Mouse (Mus musculus) hindbrain, embryonic 13.5 days (tissue): ENCODE results near the gene Wwox. TPM values are rescaled to one million over a fixed set of nuclear protein-coding genes. Genes with fewer than 3 reads are reported as not detected.
A peak's percentile ranks its signal among the peaks of the same experiment; 100 is the strongest.

ENCODE experiments used
- ATAC-seq: fragments of 200-750 bp; cut with Nextera tagmentation; 2 replicates; pipeline ENCODE4 v1.8.0; 2017; ENCODE audit warnings: moderate TSS enrichment; ENCODE audit not compliant: low FRiP score
- H3K27ac ChIP-seq: fragments of 300-500 bp; sonication (generic); 2 replicates; pipeline ENCODE4 v1.5.1; 2015; ENCODE audit warnings: inconsistent platforms, mild to moderate bottlenecking, moderate library complexity
- H3K27me3 ChIP-seq: fragments of 300-500 bp; sonication (generic); 2 replicates; pipeline ENCODE4 v1.6.1; 2015; ENCODE audit warnings: mild to moderate bottlenecking, inconsistent platforms
- H3K36me3 ChIP-seq: fragments of 300-500 bp; sonication (generic); 2 replicates; pipeline ENCODE4 v1.6.1; 2015; ENCODE audit warnings: mild to moderate bottlenecking, inconsistent platforms
- H3K4me1 ChIP-seq: fragments of 300-500 bp; sonication (generic); replicated peaks from 2 replicates; pipeline ENCODE4 v1.6.1; 2015; ENCODE audit warnings: inconsistent platforms
- H3K4me2 ChIP-seq: fragments of 300-500 bp; sonication (generic); 2 replicates; pipeline ENCODE4 v1.6.1; 2015; ENCODE audit warnings: inconsistent platforms, mild to moderate bottlenecking, moderate library complexity
- H3K4me3 ChIP-seq: fragments of 300-500 bp; sonication (generic); 2 replicates; pipeline ENCODE4 v1.5.1; 2015; ENCODE audit warnings: mild to moderate bottlenecking, inconsistent platforms
- H3K9ac ChIP-seq: fragments of 300-500 bp; sonication (generic); 2 replicates; pipeline ENCODE4 v1.6.1; 2015; ENCODE audit warnings: mild to moderate bottlenecking, inconsistent platforms
- H3K9me3 ChIP-seq: fragments of 300-500 bp; sonication (generic); 2 replicates; pipeline ENCODE4 v1.6.1; 2016; ENCODE audit warnings: inconsistent platforms
- WGBS: fragments of 180-500 bp; shearing (Covaris S2); methylation state at CpG from one replicate; pipeline ENCODE4 v1.1.7; 2015; 5-methylcytosine and 5-hydroxymethylcytosine counted together
- polyA plus RNA-seq: library from polyadenylated mRNA; unstranded; fragments of >200 nt; fragmentation: Nextera tagmentation; extraction: Ambion mirVana; gene quantifications from 2 replicates; pipeline ENCODE4 v1.2.1, GENCODE M21; 2015

Gene Wwox
- polyA plus RNA-seq, 1 experiment from 2014 or later, result 13.8 TPM

GRCm38 (mm10) chr8:114776696-114777095 is 337.2 kb downstream of the Wwox start:
- Histone ChIP-seq H3K27me3 (no peaks in the 10 kb centered on the region; the same call in 1 of the 2 replicates), H3K9me3 (no peaks in the 10 kb centered on the region), H3K9ac (no peak overlapping the region), H3K4me3 (no peak overlapping the region), H3K4me2 (no peak overlapping the region), H3K27ac (no peak overlapping the region), H3K36me3 (no peaks in the 10 kb centered on the region), H3K4me1 (peaks cover 46% of the 10 kb centered on the region)
- no peak for ATAC-seq
- WGBS, result 91% methylated on average over 9 of the region's 9 CpGs

GRCm38 (mm10) chr8:114777271-114777980 is 338.0 kb downstream of the Wwox start:
- Histone ChIP-seq H3K4me1 (peaks cover 45% of the 10 kb centered on the region), H3K9ac (no peak overlapping the region), H3K4me3 (no peak overlapping the region), H3K36me3 (no peaks in the 10 kb centered on the region), H3K27me3 (no peaks in the 10 kb centered on the region; the same call in 1 of the 2 replicates), H3K4me2 (no peak overlapping the region), H3K9me3 (no peaks in the 10 kb centered on the region), H3K27ac (no peak overlapping the region)
- ATAC-seq, result no peak
- 54% methylated on average over 10 of the region's 10 CpGs for WGBS

- peaks cover 3% of the 10 kb centered on the region; the same call in 1 of the 2 replicates for H3K27me3 ChIP-seq
- H3K9me3 ChIP-seq, result no peaks in the 10 kb centered on the region
- no peaks in the 10 kb centered on the region for H3K36me3 ChIP-seq
- H3K9ac ChIP-seq, result no peak overlapping the region
- no peak overlapping the region for H3K4me2 ChIP-seq
- ATAC-seq, result no peak
- H3K27ac ChIP-seq, result no peak overlapping the region
- H3K4me3 ChIP-seq, result no peak overlapping the region
- H3K4me1 ChIP-seq, result peaks cover 35% of the 10 kb centered on the region
- 82% methylated on average over 9 of the region's 9 CpGs for WGBS
Measured at GRCm38 (mm10) chr8:114779002-114779401, 339.5 kb downstream of the Wwox start.

DNA sequence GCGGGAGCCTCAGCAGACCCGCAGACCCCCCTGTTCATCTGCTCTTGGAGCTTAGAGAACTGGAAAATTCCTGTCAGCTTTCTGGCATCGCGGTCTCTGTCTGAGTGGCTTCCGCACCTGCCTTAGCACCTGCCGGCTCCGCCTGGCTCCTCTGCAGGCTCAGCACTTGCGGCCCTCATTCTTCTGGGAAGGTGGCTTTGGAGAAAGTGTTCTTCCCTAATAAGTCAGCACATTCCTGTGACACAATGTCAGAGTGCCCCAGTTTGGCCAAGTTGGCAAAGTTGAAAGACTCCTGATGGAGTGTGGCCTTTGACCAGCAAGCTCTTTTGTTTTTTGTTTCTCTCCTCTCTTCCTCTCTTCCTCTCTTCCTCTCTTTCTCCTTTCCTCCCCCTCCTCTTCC is 343.9 kb downstream of the Wwox start:
- no peak overlapping the region for H3K9ac ChIP-seq
- ATAC-seq, result no peak
- H3K4me2 ChIP-seq, result no peak overlapping the region
- H3K4me3 ChIP-seq, result no peak overlapping the region
- 0 out of 2 replicates have a peak, but pooled peaks cover 3% of the 10 kb centered on the region for H3K27me3 ChIP-seq
- no peaks in the 10 kb centered on the region for H3K9me3 ChIP-seq
- no peaks in the 10 kb centered on the region for H3K36me3 ChIP-seq
- H3K4me1 ChIP-seq, result peaks cover 14% of the 10 kb centered on the region
- 83% methylated on average over 8 of the region's 8 CpGs for WGBS
- no peak overlapping the region for H3K27ac ChIP-seq

GRCm38 (mm10) chr8:114785834-114786233 is 346.4 kb downstream of the Wwox start:
- H3K27me3 ChIP-seq, result 0 out of 2 replicates have a peak, but pooled peaks cover 3% of the 10 kb centered on the region
- H3K4me3 ChIP-seq, result no peak overlapping the region
- WGBS, result 88% methylated on average over 11 of the region's 11 CpGs
- no peak overlapping the region for H3K4me2 ChIP-seq
- H3K9me3 ChIP-seq, result no peaks in the 10 kb centered on the region
- H3K9ac ChIP-seq, result no peak overlapping the region
- no peaks in the 10 kb centered on the region for H3K36me3 ChIP-seq
- no peak for ATAC-seq
- peaks cover 6% of the 10 kb centered on the region for H3K4me1 ChIP-seq
- no peak overlapping the region for H3K27ac ChIP-seq

GRCm38 (mm10) chr8:114789616-114790015 is 350.2 kb downstream of the Wwox start:
- no peak overlapping the region for H3K4me2 ChIP-seq
- 91% methylated on average over 7 of the region's 7 CpGs for WGBS
- no peaks in the 10 kb centered on the region for H3K36me3 ChIP-seq
- no peaks in the 10 kb centered on the region for H3K9me3 ChIP-seq
- H3K4me1 ChIP-seq, result no peaks in the 10 kb centered on the region
- no peak for ATAC-seq
- H3K27ac ChIP-seq, result no peak overlapping the region
- no peaks in the 10 kb centered on the region for H3K27me3 ChIP-seq
- no peak overlapping the region for H3K9ac ChIP-seq
- no peak overlapping the region for H3K4me3 ChIP-seq

DNA sequence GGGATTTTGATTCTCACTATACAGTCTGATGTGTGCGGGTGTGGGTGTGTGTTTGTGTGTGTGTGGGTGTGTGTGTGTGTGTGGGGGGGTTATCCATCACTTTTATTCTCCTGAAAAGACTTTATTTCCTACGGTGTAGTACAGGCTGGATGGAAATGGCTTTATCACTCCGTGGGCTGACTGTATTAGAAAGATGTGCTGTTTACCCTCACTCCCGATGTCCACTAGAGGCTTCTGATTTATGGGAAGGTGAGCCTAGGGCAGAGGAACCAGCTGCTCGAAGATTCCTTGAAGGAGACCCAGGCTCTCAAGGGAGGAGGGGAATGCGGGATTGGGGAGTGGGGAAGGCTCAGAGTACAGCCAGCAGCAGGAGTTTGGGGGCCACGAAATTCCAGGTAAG is 351.3 kb downstream of the Wwox start:
- Histone ChIP-seq H3K9me3 (no peaks in the 10 kb centered on the region), H3K9ac (no peak overlapping the region), H3K27me3 (no peaks in the 10 kb centered on the region), H3K36me3 (no peaks in the 10 kb centered on the region), H3K4me2 (no peak overlapping the region), H3K4me1 (no peaks in the 10 kb centered on the region), H3K4me3 (no peak overlapping the region), H3K27ac (no peak overlapping the region)
- 79% methylated on average over 7 of the region's 7 CpGs for WGBS
- ATAC-seq, result no peak

- no peak overlapping the region for H3K9ac ChIP-seq
- no peaks in the 10 kb centered on the region for H3K36me3 ChIP-seq
- H3K4me2 ChIP-seq, result no peak overlapping the region
- no peaks in the 10 kb centered on the region for H3K9me3 ChIP-seq
- no peak for ATAC-seq
- H3K27ac ChIP-seq, result no peak overlapping the region
- WGBS, result 86% methylated on average over 9 of the region's 9 CpGs
- no peak overlapping the region for H3K4me3 ChIP-seq
- H3K4me1 ChIP-seq, result no peaks in the 10 kb centered on the region
- H3K27me3 ChIP-seq, result no peaks in the 10 kb centered on the region
Measured at GRCm38 (mm10) chr8:114793682-114794081, 354.2 kb downstream of the Wwox start.

DNA sequence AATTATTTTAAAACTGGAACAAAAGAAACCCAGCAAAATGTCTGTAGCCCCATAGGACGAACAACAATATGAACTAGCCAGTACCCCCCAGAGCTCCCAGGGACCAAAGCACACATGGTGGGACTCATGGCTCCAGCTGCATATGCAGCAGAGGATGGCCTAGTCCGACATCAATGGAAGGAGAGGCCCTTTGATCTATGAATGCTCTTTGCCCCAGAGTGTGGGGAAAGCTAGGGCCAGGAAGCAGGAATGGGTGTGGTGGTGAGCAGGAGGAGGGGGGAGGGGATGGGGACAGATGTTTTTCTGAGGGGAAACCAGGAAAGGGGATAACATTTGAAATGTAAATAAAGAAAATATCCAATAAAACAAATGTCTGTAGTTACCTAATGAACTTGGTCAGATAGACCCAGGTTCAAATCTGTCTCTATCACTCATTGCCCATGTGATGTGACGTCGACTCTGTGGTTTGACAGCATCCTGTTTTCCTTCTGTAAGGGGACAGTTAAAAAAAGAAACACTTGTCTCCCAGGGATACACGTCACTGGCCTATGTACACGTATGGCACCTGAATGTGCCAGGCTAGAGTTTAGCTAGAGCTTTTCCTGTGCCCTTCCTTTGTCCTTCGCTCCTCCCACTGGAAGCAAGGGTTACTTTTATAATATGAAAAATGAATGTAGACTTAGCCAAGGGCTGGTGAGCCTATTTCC is 362.1 kb downstream of the Wwox start:
- no peaks in the 10 kb centered on the region for H3K36me3 ChIP-seq
- peaks cover 4% of the 10 kb centered on the region; the same call in 1 of the 2 replicates for H3K4me1 ChIP-seq
- no peaks in the 10 kb centered on the region for H3K27me3 ChIP-seq
- H3K4me2 ChIP-seq, result no peak overlapping the region
- no peaks in the 10 kb centered on the region for H3K9me3 ChIP-seq
- WGBS, result 76% methylated on average over 7 of the region's 7 CpGs
- no peak overlapping the region for H3K9ac ChIP-seq
- no peak for ATAC-seq
- H3K4me3 ChIP-seq, result no peak overlapping the region
- no peak overlapping the region for H3K27ac ChIP-seq

DNA sequence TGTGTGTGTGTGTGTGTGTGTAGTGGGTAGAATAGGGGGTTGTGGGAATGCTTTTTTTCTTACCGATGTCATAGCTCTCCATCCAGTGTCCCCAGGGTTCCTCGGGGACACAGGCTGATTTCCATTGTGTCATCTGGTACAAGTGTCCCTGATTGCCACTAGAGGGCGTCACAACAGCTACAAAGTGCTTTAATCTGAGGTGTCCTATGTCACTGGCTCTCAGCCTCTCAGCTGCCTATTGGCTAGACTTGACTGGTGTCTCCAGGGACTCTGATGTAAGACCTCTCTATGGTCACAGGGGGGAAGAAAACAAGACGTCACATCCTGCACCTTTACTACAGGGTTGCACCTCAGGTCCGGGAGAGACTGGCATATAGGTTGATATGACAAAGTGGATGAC is 363.7 kb downstream of the Wwox start:
- 42% methylated on average over 5 of the region's 5 CpGs for WGBS
- no peaks in the 10 kb centered on the region for H3K36me3 ChIP-seq
- no peak for ATAC-seq
- no peaks in the 10 kb centered on the region for H3K9me3 ChIP-seq
- H3K27me3 ChIP-seq, result no peaks in the 10 kb centered on the region
- peaks cover 10% of the 10 kb centered on the region; the same call in 1 of the 2 replicates for H3K4me1 ChIP-seq
- no peak overlapping the region for H3K27ac ChIP-seq
- no peak overlapping the region for H3K4me2 ChIP-seq
- no peak overlapping the region for H3K9ac ChIP-seq
- no peak overlapping the region for H3K4me3 ChIP-seq

GRCm38 (mm10) chr8:114806826-114807420 is 367.5 kb downstream of the Wwox start:
- WGBS, result 81% methylated on average over 9 of the region's 9 CpGs
- H3K9me3 ChIP-seq, result no peaks in the 10 kb centered on the region
- H3K27ac ChIP-seq, result no peak overlapping the region
- no peak overlapping the region for H3K9ac ChIP-seq
- no peaks in the 10 kb centered on the region for H3K36me3 ChIP-seq
- no peak overlapping the region for H3K4me2 ChIP-seq
- peaks cover 7% of the 10 kb centered on the region; the same call in 1 of the 2 replicates for H3K4me1 ChIP-seq
- H3K4me3 ChIP-seq, result no peak overlapping the region
- ATAC-seq, result no peak
- no peaks in the 10 kb centered on the region for H3K27me3 ChIP-seq

GRCm38 (mm10) chr8:114807676-114808426 is 368.4 kb downstream of the Wwox start:
- WGBS, result 47% methylated on average over 22 of the region's 22 CpGs
- Histone ChIP-seq H3K27ac (no peak overlapping the region), H3K36me3 (no peaks in the 10 kb centered on the region), H3K9me3 (no peaks in the 10 kb centered on the region), H3K9ac (no peak overlapping the region), H3K4me2 (peak overlapping the region; percentile 15; the same call in 1 of the 2 replicates), H3K4me3 (no peak overlapping the region), H3K4me1 (peaks cover 7% of the 10 kb centered on the region; the same call in 1 of the 2 replicates), H3K27me3 (no peaks in the 10 kb centered on the region)
- no peak for ATAC-seq
